Mouse (Mus musculus): ENCODE data around the gene Ctps2. TPM values are rescaled to one million over a fixed set of nuclear protein-coding genes. Genes with fewer than 3 reads are reported as not detected.

Ctps2 gene
- 14.8 and 44.4 TPM in 2 replicates for total RNA-seq (2015; ENCODE audit: low replicate concordance)
- 13.8 and 15.8 TPM in 2 replicates for total RNA-seq (2017; ENCODE audit: low replicate concordance)

DNA sequence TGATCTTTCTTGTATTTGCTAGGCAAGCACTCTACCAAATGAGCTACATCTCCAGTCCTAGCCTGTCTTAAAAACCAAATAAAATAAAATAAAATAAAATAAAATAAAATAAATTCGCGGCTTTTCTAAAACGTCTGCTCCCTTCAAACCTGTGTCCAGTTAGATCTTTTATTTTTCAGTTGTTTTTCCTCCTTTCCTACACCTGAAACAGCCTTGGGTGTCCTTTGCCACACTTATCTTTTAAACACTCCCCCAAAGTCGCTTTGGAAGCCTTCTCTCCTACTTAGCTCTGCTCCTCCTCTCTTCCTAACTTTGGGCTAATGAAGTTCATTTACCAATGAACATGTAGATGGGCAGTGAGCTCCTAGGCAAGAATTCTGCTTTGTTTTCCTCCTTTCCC, at the start of gene Ctps2:
Gene Ctps2, plus strand, starts transcription at position 301 of the 400 bp plus-strand sequence.
- ATAC-seq (replicated peaks; ENCODE audit: low FRiP score, poor library complexity, severe bottlenecking), result no peak

DNA sequence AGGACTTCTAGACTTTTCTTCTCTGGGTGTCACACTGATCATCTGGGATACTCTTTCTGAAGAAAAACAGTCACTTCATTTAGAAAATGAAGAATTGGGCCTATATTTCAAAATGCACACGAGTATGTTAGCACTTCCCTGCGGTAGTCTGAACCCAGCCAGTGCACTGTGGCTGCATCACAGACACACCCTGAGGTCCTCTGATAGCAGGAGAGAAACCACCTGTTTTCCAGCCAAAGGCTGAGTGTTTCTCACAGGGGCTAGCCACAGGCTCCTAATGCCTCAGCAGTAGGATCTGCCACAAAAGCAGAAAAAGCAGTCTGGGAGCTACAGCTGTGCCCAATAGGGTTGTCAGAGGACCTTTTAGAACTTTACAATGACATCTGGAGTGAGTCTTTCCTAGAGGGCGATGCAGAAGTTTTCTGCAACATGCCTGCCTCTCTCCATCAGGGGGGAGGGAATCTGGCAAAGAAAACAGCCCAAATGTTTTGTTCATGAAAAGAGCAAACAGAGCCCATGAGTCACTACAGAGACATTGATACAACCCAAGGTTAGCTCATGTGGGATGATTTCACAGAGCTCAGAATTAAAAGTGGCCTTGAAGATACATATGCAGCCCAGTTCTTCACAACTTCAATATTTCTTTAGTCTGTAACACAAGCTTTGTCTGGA, 32.6 kb upstream of the Ctps2 start:
- ATAC-seq (replicated peaks; ENCODE audit: low FRiP score, poor library complexity, severe bottlenecking), result no peak

GRCm38 (mm10) chrX:162871734-162872517, 29.1 kb upstream of the Ctps2 start:
- peak; percentile 80; the same call in 1 of the 2 replicates for ATAC-seq (replicated peaks; ENCODE audit: low FRiP score, poor library complexity, severe bottlenecking)

- no peak for ATAC-seq (replicated peaks; ENCODE audit: low FRiP score, poor library complexity, severe bottlenecking)
Observed at GRCm38 (mm10) chrX:162873761-162874160, 27.3 kb upstream of the Ctps2 start.

DNA sequence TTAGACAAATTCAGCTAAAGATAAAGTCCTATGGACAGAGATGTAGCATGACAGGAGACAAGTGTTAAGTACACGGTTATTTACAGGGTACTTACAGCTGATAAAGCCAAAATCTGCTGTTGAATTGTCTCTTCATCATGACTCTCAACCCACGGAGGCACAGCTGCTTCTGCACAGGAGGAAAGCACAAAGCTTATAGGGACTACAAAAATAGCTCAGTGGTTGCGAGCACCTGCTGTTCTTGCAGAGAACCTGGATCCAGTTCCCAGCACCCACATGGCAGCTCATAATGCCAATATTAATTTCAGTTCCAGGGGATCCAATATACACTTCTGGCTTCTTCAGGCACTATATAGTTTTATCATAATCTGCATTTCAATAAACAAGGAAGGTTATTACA, 22.8 kb upstream of the Ctps2 start:
- ATAC-seq (replicated peaks; ENCODE audit: low FRiP score, poor library complexity, severe bottlenecking), result no peak

GRCm38 (mm10) chrX:162887931-162888511, 13.0 kb upstream of the Ctps2 start, which contains the start of gene Syap1:
Gene Syap1 (minus strand): TSS chrX:162888447.
- peak; percentile 99 for ATAC-seq (replicated peaks; ENCODE audit: low FRiP score, poor library complexity, severe bottlenecking)

DNA sequence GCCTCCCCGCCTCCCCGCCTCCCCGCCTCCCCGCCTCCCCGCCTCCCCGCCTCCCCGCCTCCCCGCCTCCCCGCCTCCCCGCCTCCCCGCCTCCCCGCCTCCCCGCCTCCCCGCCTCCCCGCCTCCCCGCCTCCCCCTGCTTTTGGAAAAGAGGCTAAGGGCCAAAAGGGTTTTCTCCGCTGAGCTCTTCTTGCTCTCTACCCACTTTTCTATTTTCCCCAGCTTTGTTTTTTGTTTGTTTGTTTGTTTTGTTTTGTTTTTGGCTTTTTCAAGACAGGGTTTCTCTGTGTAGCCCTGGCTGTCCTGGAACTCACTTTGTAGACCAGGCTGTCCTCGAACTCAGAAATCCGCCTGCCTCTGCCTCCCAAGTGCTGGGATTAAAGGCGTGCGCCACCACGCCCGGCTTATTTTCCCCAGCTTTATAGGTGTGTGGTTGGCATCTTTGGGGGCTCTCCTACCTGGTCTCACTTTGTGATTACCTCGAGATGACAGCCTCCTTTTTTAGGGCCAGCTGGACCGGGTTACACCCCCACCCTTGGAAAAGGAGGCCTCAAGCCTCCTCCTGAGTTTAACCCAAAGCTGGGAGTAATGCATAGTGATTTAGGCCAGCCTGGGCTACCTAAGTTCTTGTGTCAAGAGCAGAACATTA, 12.3 kb upstream of the Ctps2 start:
- ATAC-seq (replicated peaks; ENCODE audit: low FRiP score, poor library complexity, severe bottlenecking), result 0 out of 2 replicates have a peak, but pooled peaks have one; percentile 54

- ATAC-seq (replicated peaks; ENCODE audit: low FRiP score, poor library complexity, severe bottlenecking), result peak; percentile 71
Observed at GRCm38 (mm10) chrX:162901371-162902039, 467 bp downstream of the Ctps2 start.

- peak; percentile 88 for ATAC-seq (replicated peaks; ENCODE audit: low FRiP score, poor library complexity, severe bottlenecking)
Observed at GRCm38 (mm10) chrX:162902040-162902734, 1.1 kb downstream of the Ctps2 start.

GRCm38 (mm10) chrX:162907554-162907953, 6.5 kb downstream of the Ctps2 start:
- ATAC-seq (replicated peaks; ENCODE audit: low FRiP score, poor library complexity, severe bottlenecking), result no peak

DNA sequence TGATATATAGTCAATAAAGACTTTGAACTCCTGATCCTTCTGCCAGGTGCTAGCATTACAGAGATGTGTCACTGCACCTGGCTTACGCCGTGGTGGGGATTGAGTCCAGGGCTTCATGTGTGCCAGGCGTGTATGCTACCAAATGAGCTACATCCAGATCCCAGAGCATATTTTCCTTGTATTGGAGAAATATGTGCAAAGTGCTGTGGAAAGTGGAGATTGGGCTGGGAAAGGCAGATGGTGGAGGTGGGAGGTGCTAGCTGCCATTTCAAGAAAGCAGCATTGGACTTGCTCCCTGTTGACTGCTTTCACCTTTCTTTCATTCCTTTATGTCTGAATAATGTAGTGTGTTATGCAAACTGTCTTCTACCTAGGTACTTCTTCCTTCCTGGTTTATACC, 12.6 kb downstream of the Ctps2 start:
- ATAC-seq (replicated peaks; ENCODE audit: low FRiP score, poor library complexity, severe bottlenecking), result no peak

DNA sequence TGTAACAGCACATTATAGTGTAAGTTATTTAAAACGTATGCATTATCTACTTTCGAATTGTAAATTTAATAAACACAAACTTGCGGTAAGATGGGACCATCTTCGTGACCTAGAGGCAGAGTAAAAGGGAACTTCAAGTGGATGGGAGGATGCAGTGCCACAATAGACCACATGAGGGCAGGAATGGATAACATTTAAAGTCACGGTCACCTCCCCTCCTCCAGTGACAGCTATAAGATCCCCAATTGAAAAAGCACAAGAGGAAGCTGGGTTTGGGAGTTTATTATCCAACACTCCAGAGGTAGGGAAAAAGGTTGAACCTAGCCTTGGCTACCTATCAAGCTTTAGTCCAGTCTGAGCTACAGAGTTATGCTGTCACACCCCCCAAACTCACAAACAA, 14.7 kb downstream of the Ctps2 start:
- peak; percentile 42; the same call in 1 of the 2 replicates for ATAC-seq (replicated peaks; ENCODE audit: low FRiP score, poor library complexity, severe bottlenecking)

- no peak for ATAC-seq (replicated peaks; ENCODE audit: low FRiP score, poor library complexity, severe bottlenecking)
Observed at GRCm38 (mm10) chrX:162921487-162922125, 20.6 kb downstream of the Ctps2 start.

- ATAC-seq (replicated peaks; ENCODE audit: low FRiP score, poor library complexity, severe bottlenecking), result no peak
Observed at GRCm38 (mm10) chrX:162931467-162931866, 30.4 kb downstream of the Ctps2 start.

GRCm38 (mm10) chrX:162942027-162942426, 41.0 kb downstream of the Ctps2 start:
- no peak for ATAC-seq (replicated peaks; ENCODE audit: low FRiP score, poor library complexity, severe bottlenecking)

DNA sequence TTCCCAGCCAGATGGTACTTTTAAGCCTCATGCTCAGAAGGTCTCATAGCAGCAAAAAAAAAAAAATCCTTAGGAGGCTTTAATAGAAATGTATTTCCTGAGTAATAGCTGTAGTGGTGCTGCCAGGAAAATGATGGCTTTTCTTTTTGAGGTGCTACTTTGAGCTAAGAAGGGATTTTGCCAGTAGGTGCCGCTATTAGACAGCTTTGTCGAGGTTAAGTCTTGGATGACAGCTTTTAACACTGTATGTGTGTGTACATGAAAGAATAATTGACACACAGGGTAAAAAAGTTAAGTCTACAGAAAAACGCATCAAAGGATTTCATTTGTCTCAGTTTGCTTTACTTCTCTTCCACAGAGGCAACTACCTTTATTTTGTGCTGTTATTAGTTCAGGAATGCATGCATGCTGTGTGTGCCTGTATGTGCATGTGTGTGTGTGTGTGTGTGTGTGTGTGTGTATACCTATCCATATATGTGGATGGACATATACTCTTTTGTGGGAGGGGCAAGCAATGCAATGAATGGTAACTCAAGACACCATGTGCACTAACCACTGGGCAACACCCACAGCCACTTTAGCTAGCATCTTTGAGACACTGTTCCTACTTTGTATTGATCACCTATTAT, 48.9 kb downstream of the Ctps2 start:
- ATAC-seq (replicated peaks; ENCODE audit: low FRiP score, poor library complexity, severe bottlenecking), result no peak

DNA sequence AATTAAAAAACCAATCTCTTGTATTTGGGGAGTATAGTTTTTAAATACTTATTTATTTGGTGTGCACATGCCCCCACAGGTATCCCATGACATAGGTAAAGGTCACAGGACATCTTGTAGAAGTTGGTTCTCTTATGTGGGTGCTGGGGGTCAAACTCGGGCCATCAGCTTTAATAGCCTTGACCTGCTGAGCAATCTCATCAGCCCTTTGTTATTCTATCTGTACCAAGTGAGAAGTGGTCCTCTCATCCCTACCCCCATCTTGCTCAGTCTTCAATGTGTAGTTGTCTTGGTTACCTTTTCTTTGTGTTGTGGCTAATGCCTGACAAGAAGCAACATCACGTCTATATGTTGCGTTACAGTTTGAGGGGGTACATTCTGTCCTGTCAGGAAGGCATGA, 56.9 kb downstream of the Ctps2 start:
- no peak for ATAC-seq (replicated peaks; ENCODE audit: low FRiP score, poor library complexity, severe bottlenecking)

DNA sequence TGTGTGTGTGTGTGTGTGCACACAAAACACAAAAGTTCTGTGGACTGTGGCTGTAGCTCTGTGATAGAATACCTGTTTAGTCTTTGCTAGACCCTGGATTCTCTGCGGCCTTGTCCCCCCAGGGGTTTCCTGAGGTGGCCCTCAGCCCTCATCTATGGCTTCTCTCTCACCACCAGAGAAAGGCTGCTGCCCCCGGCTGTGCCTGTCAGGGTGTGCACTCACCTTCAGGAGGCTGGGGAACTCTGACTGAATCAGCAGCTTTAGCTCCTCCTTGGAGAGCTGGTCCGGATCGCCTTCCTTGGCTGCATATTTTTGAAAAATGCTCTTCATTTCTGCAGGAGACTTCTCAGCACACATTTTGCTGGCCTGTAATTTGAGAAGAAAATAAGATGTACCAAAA, 62.8 kb downstream of the Ctps2 start:
- no peak for ATAC-seq (replicated peaks; ENCODE audit: low FRiP score, poor library complexity, severe bottlenecking)

Measured in erythroid progenitor cell, adult 5-6 weeks (primary cell).